20 mouse cellular contexts compared by ENCODE assay signal in the genomic region with DNA sequence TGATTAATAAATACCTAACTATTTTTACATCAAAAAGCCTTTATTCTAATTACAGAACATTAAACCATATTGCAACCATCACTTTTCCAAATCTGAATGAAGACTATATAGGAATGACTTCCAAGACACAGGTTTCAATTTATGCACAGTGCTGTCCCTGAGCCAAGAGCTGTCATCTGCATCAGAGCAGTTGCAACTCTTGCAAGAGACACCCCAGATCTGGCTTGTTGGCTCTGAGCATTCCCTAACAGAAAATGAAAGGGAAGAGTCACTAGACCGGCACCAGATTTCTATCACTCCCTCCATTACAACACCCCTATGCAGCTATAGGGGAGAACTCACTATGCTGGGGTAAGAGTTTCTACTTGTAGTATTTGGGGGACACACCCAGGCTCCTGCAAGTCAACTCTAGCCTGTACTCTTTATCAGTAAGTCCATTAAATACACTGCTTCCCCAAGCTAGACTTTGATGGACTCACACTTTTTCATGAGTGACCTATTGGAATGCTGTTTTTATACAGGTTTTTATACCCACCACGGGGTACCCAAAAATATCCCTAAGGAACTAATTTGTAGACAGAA. TPM values are rescaled to one million over a fixed set of nuclear protein-coding genes. Genes with fewer than 3 reads are reported as not detected.
DNase-seq lines count a peak whose midpoint lies in the region; ATAC-seq and TF ChIP-seq lines count a peak whose summit lies in the region.
"Had no signal": no experiment of that assay in that cellular context is flagged by ENCODE, and none has a peak within 500 bp of the region (broad histone marks: within the 10 kb centered on the region; RNA-seq: fewer than 3 reads in every experiment).

No protein-coding gene starts in this region.

- 81% methylated on average over 2 of the region's 2 CpGs for WGBS in heart, embryonic 10.5 days
- WGBS in forebrain, embryonic 16.5 days = 80% methylated on average over 2 of the region's 2 CpGs

- no peaks in the 10 kb centered on the region for H3K4me1 ChIP-seq in heart, embryonic 10.5 days
- H3K4me1 ChIP-seq in MEL (ENCODE audit: control insufficient read depth in 1 of 2, insufficient read depth in 2 of 2, low read length in 2 of 2) = peaks cover 0 to 3% of the 10 kb centered on the region in 2 experiments; a peak in 3 of 4 replicates
- H3K4me1 ChIP-seq in forebrain, embryonic 16.5 days (replicated peaks; ENCODE audit: control insufficient read depth, insufficient read depth, low read length) = peaks cover 7% of the 10 kb centered on the region
- H3K4me1 ChIP-seq: heart, embryonic 13.5 days; intestine, embryonic 15.5 days; kidney, embryonic 15.5 days; limb, embryonic 15.5 days; lung, embryonic 15.5 days had no signal

- H3K4me3 ChIP-seq in heart, embryonic 10.5 days = no peak overlapping the region
- H3K4me3 ChIP-seq in MEL (ENCODE audit: control insufficient read depth in 1 of 2, insufficient read depth in 1 of 2, low read depth in 2 of 2, low read length in 2 of 2) = no peak overlapping the region
- no peak overlapping the region for H3K4me3 ChIP-seq in forebrain, embryonic 16.5 days (replicated peaks; ENCODE audit: low read length)
- H3K4me3 ChIP-seq: heart, embryonic 13.5 days; intestine, embryonic 15.5 days; kidney, embryonic 15.5 days; limb, embryonic 15.5 days; lung, embryonic 15.5 days; midbrain, embryonic 13.5 days had no signal

- H3K4me2 ChIP-seq in forebrain, embryonic 16.5 days (ENCODE audit: low read length) = no peak overlapping the region
- H3K4me2 ChIP-seq: heart, embryonic 13.5 days; hindbrain, embryonic 14.5 days; intestine, embryonic 15.5 days; kidney, embryonic 15.5 days; limb, embryonic 15.5 days; lung, embryonic 15.5 days; midbrain, embryonic 13.5 days had no signal

- peaks cover 4% of the 10 kb centered on the region; the same call in 1 of the 2 replicates for H3K79me2 ChIP-seq in MEL (ENCODE audit: control insufficient read depth, insufficient read depth, low read length, poor library complexity)

- no peaks in the 10 kb centered on the region for H3K27me3 ChIP-seq in heart, embryonic 10.5 days (ENCODE audit: insufficient read depth, poor library complexity, severe bottlenecking)
- no peaks in the 10 kb centered on the region for H3K27me3 ChIP-seq in MEL (ENCODE audit: control insufficient read depth in 1 of 2, insufficient read depth in 2 of 2, low read length in 2 of 2)
- H3K27me3 ChIP-seq in forebrain, embryonic 16.5 days (replicated peaks; ENCODE audit: control insufficient read depth, insufficient read depth, low read length) = no peaks in the 10 kb centered on the region
- H3K27me3 ChIP-seq: heart, embryonic 13.5 days; intestine, embryonic 15.5 days; kidney, embryonic 15.5 days; limb, embryonic 15.5 days; lung, embryonic 15.5 days; midbrain, embryonic 13.5 days had no signal

- H3K9me3 ChIP-seq in heart, embryonic 10.5 days = no peaks in the 10 kb centered on the region
- H3K9me3 ChIP-seq in MEL (replicated peaks; ENCODE audit: insufficient read depth, low read length) = no peaks in the 10 kb centered on the region
- H3K9me3 ChIP-seq in forebrain, embryonic 16.5 days (ENCODE audit: control insufficient read depth, low read length) = no peaks in the 10 kb centered on the region
- H3K9me3 ChIP-seq: heart, embryonic 13.5 days; intestine, embryonic 15.5 days; kidney, embryonic 15.5 days; limb, embryonic 15.5 days; lung, embryonic 15.5 days; midbrain, embryonic 13.5 days had no signal

- DNase-seq in cerebellum, adult 9-10 months = peak; percentile 32
- DNase-seq in cerebellum, adult 8-10 months = no peak
- peak; percentile 25 for DNase-seq in heart, adult 11 months
- no peak for DNase-seq in heart, embryonic 10.5 days (ENCODE audit: low spot score)
- peak; percentile 14 for DNase-seq in MEL (ENCODE audit: low read depth, low spot score)
- DNase-seq in layer of hippocampus, adult 9-11 months = no peak
- DNase-seq: adrenal gland, postnatal 10 days; embryo, embryonic 11 days; layer of hippocampus, postnatal 36 days; thymus, postnatal 14 days had no signal

- no peak for TF ChIP-seq CTCF in MEL (IDR thresholded peaks at IDR 0.05 in 2 of 3, conservative IDR thresholded peaks at IDR 0.05 in 1 of 3; ENCODE audit: control insufficient read depth in 1 of 3, insufficient read depth in 1 of 3, low read depth in 2 of 3, low read length in 3 of 3, poor library complexity in 1 of 3, severe bottlenecking in 1 of 3)

- no peak for TF ChIP-seq RAD21 in MEL (IDR thresholded peaks at IDR 0.05; ENCODE audit: low read depth, low read length)

- ATAC-seq in forebrain, embryonic 16.5 days = peak; percentile 85
- ATAC-seq: activated CD4-positive, CD25-positive, alpha-beta regulatory T cell, adult 4 months; CD4-positive, CD25-positive, alpha-beta regulatory T cell, adult 4 months; intestine, embryonic 15.5 days; midbrain, embryonic 13.5 days had no signal

- H3K36me3 ChIP-seq in heart, embryonic 10.5 days = no peaks in the 10 kb centered on the region
- peaks cover 3 to 9% of the 10 kb centered on the region in 2 experiments; a peak in 3 of 4 replicates for H3K36me3 ChIP-seq in MEL (ENCODE audit: control insufficient read depth in 1 of 2, insufficient read depth in 2 of 2, low read length in 2 of 2)
- no peaks in the 10 kb centered on the region for H3K36me3 ChIP-seq in forebrain, embryonic 16.5 days (ENCODE audit: control insufficient read depth, insufficient read depth)
- H3K36me3 ChIP-seq: heart, embryonic 13.5 days; intestine, embryonic 15.5 days; kidney, embryonic 15.5 days; limb, embryonic 15.5 days; lung, embryonic 15.5 days; midbrain, embryonic 13.5 days had no signal

- no peak for TF ChIP-seq POLR2A in MEL (IDR thresholded peaks at IDR 0.05; ENCODE audit: control insufficient read depth in 1 of 2, insufficient read depth in 1 of 2, low read depth in 1 of 2, low read length in 2 of 2, poor library complexity in 1 of 2)

- H3K9ac ChIP-seq in MEL (ENCODE audit: control insufficient read depth, low read depth, low read length, poor library complexity, severe bottlenecking) = no peak overlapping the region
- H3K9ac ChIP-seq in forebrain, embryonic 16.5 days (replicated peaks; ENCODE audit: low read depth, low read length) = no peak overlapping the region
- H3K9ac ChIP-seq: heart, embryonic 13.5 days; hindbrain, embryonic 14.5 days; intestine, embryonic 15.5 days; kidney, embryonic 15.5 days; limb, embryonic 15.5 days; lung, embryonic 15.5 days; midbrain, embryonic 13.5 days had no signal

- no peak for TF ChIP-seq EP300 in MEL (IDR thresholded peaks at IDR 0.05; ENCODE audit: low read depth in 1 of 2, low read length in 2 of 2)

- no peak overlapping the region for H3K27ac ChIP-seq in heart, embryonic 10.5 days
- no peak overlapping the region for H3K27ac ChIP-seq in MEL (ENCODE audit: control insufficient read depth, low read depth, low read length)
- peak overlapping the region; percentile 57 for H3K27ac ChIP-seq in forebrain, embryonic 16.5 days (ENCODE audit: low read length)
- H3K27ac ChIP-seq: heart, embryonic 13.5 days; hindbrain, embryonic 14.5 days; intestine, embryonic 15.5 days; kidney, embryonic 15.5 days; limb, embryonic 15.5 days; lung, embryonic 15.5 days; midbrain, embryonic 13.5 days had no signal

TF ChIP-seq in MEL, 35 proteins besides CTCF, POLR2A, EP300 and RAD21:
- TF ChIP-seq KAT2A (conservative IDR thresholded peaks at IDR 0.05; ENCODE audit: low read depth, low read length) = no peak
- TF ChIP-seq TAL1 (IDR thresholded peaks at IDR 0.05; ENCODE audit: low read length) = no peak
- no peak for TF ChIP-seq MAFK (IDR thresholded peaks at IDR 0.05; ENCODE audit: borderline replicate concordance, low read depth, low read length)
- no peak for TF ChIP-seq TBP (IDR thresholded peaks at IDR 0.05; ENCODE audit: low read depth, low read length)
- TF ChIP-seq POLR2AphosphoS5 (IDR thresholded peaks at IDR 0.05; ENCODE audit: borderline replicate concordance, low read depth, low read length) = no peak
- TF ChIP-seq MXI1 (IDR thresholded peaks at IDR 0.05; ENCODE audit: low read depth, low read length) = no peak
- no peak for TF ChIP-seq USF2 (IDR thresholded peaks at IDR 0.05; ENCODE audit: borderline replicate concordance in 1 of 2, insufficient read depth in 1 of 2, low read depth in 1 of 2, low read length in 2 of 2)
- TF ChIP-seq JUND (IDR thresholded peaks at IDR 0.05; ENCODE audit: low read depth, low read length) = no peak
- no peak for TF ChIP-seq MEF2A (IDR thresholded peaks at IDR 0.05; ENCODE audit: extremely low read depth, insufficient replicate concordance, low read depth, low read length, poor library complexity, severe bottlenecking)
- no peak for TF ChIP-seq SMC3 (IDR thresholded peaks at IDR 0.05; ENCODE audit: low read depth, low read length)
- TF ChIP-seq POLR2AphosphoS2 (IDR thresholded peaks at IDR 0.05; ENCODE audit: low read length) = no peak
- TF ChIP-seq TCF12 (IDR thresholded peaks at IDR 0.05; ENCODE audit: low read depth, low read length) = no peak
- TF ChIP-seq RCOR1 (IDR thresholded peaks at IDR 0.05; ENCODE audit: low read depth, low read length) = no peak
TF ChIP-seq in MEL: peak in this region for 0.

RNA-seq across cellular contexts. Expression of a gene that starts 37.9 kb away (rescaled TPM):
- 40.7 and 42.2 TPM in 2 replicates for polyA plus RNA-seq in heart, embryonic 10.5 days (2016; fragmentation: Nextera tagmentation; extraction: Ambion mirVana)
- total RNA-seq in MEL (2012; rRNA removed) = 27.2 and 34.0 TPM in 2 replicates
- polyA plus RNA-seq in MEL (2012; ENCODE audit: insufficient read depth in 1 of 2, insufficient read length in 2 of 2, low read depth in 1 of 2, low replicate concordance in 2 of 2, missing spikeins in 1 of 2) = 100 to 1,000 TPM in 1 of 2 experiments, 10 to 100 TPM in 1; 86.4 to 128 TPM
- 85.7 and 86.3 TPM in 2 replicates for polyA plus RNA-seq in forebrain, embryonic 16.5 days (2015; fragmentation: Nextera tagmentation; extraction: Ambion mirVana)

Comparison
In these comparisons a context has a peak if more than half of its experiments do, and no peak if none do; other contexts are left out.
1. DNase-seq: peak in cerebellum, adult 9-10 months (single experiment), heart, adult 11 months (single experiment) and MEL (single experiment); none in cerebellum, adult 8-10 months (single experiment), heart, embryonic 10.5 days (single experiment) and layer of hippocampus, adult 9-11 months (single experiment).